Mouse (Mus musculus): ENCODE results near the gene Ugt1a6a. TPM values are rescaled to one million over a fixed set of nuclear protein-coding genes. Genes with fewer than 3 reads are reported as not detected.

The Ugt1a6a gene
- polyA plus RNA-seq, 1 experiment from 2014 or later, result 11.0 TPM

- H3K27me3 ChIP-seq (replicated peaks; ENCODE audit: control insufficient read depth, insufficient read depth, low read length), result no peaks in the 10 kb centered on the region
- 58% methylated on average over 2 of the region's 2 CpGs for WGBS
- no peak overlapping the region for H3K4me3 ChIP-seq (ENCODE audit: low read length)
- H3K9ac ChIP-seq (ENCODE audit: low read depth, low read length), result no peak overlapping the region
- H3K36me3 ChIP-seq (ENCODE audit: control insufficient read depth, insufficient read depth, low read length), result no peaks in the 10 kb centered on the region
- ATAC-seq, result no peak
- H3K4me1 ChIP-seq (ENCODE audit: control insufficient read depth, insufficient read depth, low read length), result no peaks in the 10 kb centered on the region
- H3K4me2 ChIP-seq (ENCODE audit: low read depth, low read length), result no peak overlapping the region
- H3K9me3 ChIP-seq (ENCODE audit: control insufficient read depth, low read length), result peaks cover 3% of the 10 kb centered on the region; the same call in 1 of the 2 replicates
- H3K27ac ChIP-seq (ENCODE audit: low read length), result no peak overlapping the region
These were observed 65.4 kb downstream of the Ugt1a6a start for GRCm38 (mm10) chr1:88199996-88200395.

DNA sequence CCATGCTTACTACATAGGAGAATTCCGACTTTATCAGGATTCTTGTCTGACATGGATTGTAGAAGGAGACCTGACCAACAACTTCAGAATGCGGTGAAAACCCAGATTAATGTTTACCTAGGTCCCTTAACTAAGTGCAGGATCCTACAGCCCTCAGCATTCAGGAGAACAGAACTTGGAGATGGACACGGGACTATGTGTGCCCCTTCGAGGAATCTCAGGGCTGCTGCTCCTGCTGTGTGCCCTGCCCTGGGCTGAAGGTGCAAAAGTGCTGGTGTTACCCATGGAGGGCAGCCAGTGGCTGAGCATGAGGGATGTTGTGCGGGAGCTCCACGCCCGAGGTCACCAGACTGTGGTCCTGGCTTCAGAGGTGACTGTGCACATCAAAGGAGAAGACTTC is 65.8 kb downstream of the Ugt1a6a start, which contains the start of gene Ugt1a2:
Gene Ugt1a2 (plus strand): TSS at position 146 of the 400 bp plus-strand sequence.
- no peak within 1 kb of the TSS for H3K4me3 ChIP-seq (ENCODE audit: low read length)

GRCm38 (mm10) chr1:88205294-88205922 is 70.8 kb downstream of the Ugt1a6a start, which contains the start of gene Dnajb3:
TSS of gene Dnajb3 (minus strand) at chr1:88205782.
- H3K27me3 ChIP-seq (replicated peaks; ENCODE audit: control insufficient read depth, insufficient read depth, low read length), result no peaks in the 10 kb centered on the region
- peak within 1 kb of the TSS; percentile 83 for H3K9ac ChIP-seq (ENCODE audit: low read depth, low read length)
- peak; percentile 92 for ATAC-seq
- H3K36me3 ChIP-seq (ENCODE audit: control insufficient read depth, insufficient read depth, low read length), result no peaks in the 10 kb centered on the region
- H3K4me2 ChIP-seq (ENCODE audit: low read depth, low read length), result peak within 1 kb of the TSS; percentile 93
- H3K4me3 ChIP-seq (ENCODE audit: low read length), result peak within 1 kb of the TSS; percentile 59
- peak within 1 kb of the TSS; percentile 58; the same call in 1 of the 2 replicates for H3K27ac ChIP-seq (ENCODE audit: low read length)
- H3K9me3 ChIP-seq (ENCODE audit: control insufficient read depth, low read length), result peaks cover 3% of the 10 kb centered on the region; the same call in 1 of the 2 replicates
- WGBS, result 7% methylated on average over 62 of the region's 62 CpGs
- no peaks in the 10 kb centered on the region for H3K4me1 ChIP-seq (ENCODE audit: control insufficient read depth, insufficient read depth, low read length)

More for the DNA sequence above, 65.8 kb downstream of the Ugt1a6a start, which contains the start of gene Ugt1a2:
- H3K27me3 ChIP-seq (replicated peaks; ENCODE audit: control insufficient read depth, insufficient read depth, low read length), result no peaks in the 10 kb centered on the region
- no peaks in the 10 kb centered on the region for H3K4me1 ChIP-seq (ENCODE audit: control insufficient read depth, insufficient read depth, low read length)
- no peak for ATAC-seq
- no peak within 1 kb of the TSS for H3K27ac ChIP-seq (ENCODE audit: low read length)
- peaks cover 3% of the 10 kb centered on the region; the same call in 1 of the 2 replicates for H3K9me3 ChIP-seq (ENCODE audit: control insufficient read depth, low read length)
- WGBS, result 68% methylated on average over 7 of the region's 7 CpGs
- H3K4me2 ChIP-seq (ENCODE audit: low read depth, low read length), result no peak within 1 kb of the TSS
- H3K9ac ChIP-seq (ENCODE audit: low read depth, low read length), result no peak within 1 kb of the TSS
- no peaks in the 10 kb centered on the region for H3K36me3 ChIP-seq (ENCODE audit: control insufficient read depth, insufficient read depth, low read length)

DNA sequence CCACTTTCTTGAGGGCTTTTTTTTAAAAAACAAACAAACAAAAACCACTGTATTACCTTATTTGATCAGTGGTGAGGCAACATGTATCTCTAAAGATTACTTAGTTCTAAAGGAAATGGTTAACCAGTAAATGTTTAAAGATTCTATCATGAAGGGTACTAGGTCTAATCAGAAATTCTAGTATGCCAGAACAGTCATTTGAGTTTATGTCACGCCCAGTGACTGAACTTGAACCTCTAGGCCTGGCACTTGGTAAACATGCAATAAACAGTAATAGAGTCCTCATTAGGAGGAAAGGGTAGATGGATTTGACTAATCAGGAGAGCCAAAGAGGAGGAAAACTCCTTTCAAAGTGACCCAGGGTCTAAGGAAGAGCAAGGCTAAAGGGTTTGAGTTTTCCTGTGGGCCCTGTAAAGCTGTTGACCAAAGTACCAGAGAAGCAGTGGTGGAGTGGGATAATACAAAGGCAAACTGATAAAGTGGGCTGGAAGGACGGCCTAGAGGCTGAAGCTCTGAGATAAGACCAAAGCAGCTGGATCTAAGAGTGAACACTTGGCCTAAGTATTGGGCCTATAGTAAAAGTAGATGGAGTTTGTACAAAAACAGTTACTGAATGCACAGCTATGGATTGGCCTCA is 72.4 kb downstream of the Ugt1a6a start:
- peaks cover 8% of the 10 kb centered on the region for H3K9me3 ChIP-seq (ENCODE audit: control insufficient read depth, low read length)
- H3K36me3 ChIP-seq (ENCODE audit: control insufficient read depth, insufficient read depth, low read length), result no peaks in the 10 kb centered on the region
- ATAC-seq, result peak; percentile 48
- WGBS, result 67% methylated on average over 2 of the region's 2 CpGs
- H3K9ac ChIP-seq (ENCODE audit: low read depth, low read length), result no peak overlapping the region
- H3K4me1 ChIP-seq (ENCODE audit: control insufficient read depth, insufficient read depth, low read length), result no peaks in the 10 kb centered on the region
- peak overlapping the region; percentile 50; the same call in 1 of the 2 replicates for H3K27ac ChIP-seq (ENCODE audit: low read length)
- H3K4me2 ChIP-seq (ENCODE audit: low read depth, low read length), result no peak overlapping the region
- H3K27me3 ChIP-seq (replicated peaks; ENCODE audit: control insufficient read depth, insufficient read depth, low read length), result no peaks in the 10 kb centered on the region
- H3K4me3 ChIP-seq (ENCODE audit: low read length), result no peak overlapping the region

GRCm38 (mm10) chr1:88211812-88212211 is 77.2 kb downstream of the Ugt1a6a start, which contains the start of gene Ugt1a1:
TSS of gene Ugt1a1 (plus strand) at chr1:88211959.
- Histone ChIP-seq H3K4me2 (ENCODE audit: low read depth, low read length) (no peak within 1 kb of the TSS; the same call in 1 of the 2 replicates), H3K4me3 (ENCODE audit: low read length) (no peak within 1 kb of the TSS)
- 65% methylated on average over 8 of the region's 8 CpGs for WGBS

DNA sequence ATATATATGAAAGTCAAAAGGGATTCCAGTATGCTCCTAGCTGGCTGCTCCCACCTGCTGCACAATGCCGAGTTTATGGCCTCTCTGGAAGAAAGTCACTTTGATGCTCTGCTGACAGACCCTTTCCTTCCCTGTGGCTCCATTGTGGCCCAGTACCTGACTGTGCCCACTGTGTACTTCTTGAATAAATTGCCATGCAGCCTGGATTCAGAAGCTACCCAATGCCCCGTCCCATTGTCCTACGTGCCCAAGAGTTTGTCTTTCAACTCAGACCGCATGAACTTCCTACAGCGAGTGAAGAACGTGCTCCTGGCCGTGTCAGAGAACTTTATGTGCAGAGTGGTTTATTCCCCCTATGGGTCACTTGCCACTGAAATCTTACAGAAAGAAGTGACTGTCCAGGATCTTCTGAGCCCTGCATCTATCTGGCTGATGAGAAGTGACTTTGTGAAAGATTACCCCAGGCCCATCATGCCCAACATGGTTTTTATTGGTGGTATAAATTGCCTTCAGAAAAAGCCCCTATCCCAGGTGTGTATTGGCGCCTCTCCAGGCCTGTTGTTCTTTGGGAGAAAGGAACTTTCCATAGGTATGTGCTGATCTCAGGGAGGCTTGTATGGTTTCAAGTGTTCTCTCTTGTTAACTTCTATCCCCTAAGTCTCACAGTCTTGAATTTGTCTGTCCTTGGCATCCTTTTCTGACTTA is 77.9 kb downstream of the Ugt1a6a start:
- H3K4me2 ChIP-seq (ENCODE audit: low read depth, low read length), result no peak overlapping the region; the same call in 1 of the 2 replicates
- ATAC-seq, result no peak; the same call in 1 of the 2 replicates
- H3K4me1 ChIP-seq (ENCODE audit: control insufficient read depth, insufficient read depth, low read length), result no peaks in the 10 kb centered on the region
- no peak overlapping the region for H3K27ac ChIP-seq (ENCODE audit: low read length)
- no peak overlapping the region for H3K4me3 ChIP-seq (ENCODE audit: low read length)
- 58% methylated on average over 8 of the region's 8 CpGs for WGBS
- peaks cover 46% of the 10 kb centered on the region for H3K9me3 ChIP-seq (ENCODE audit: control insufficient read depth, low read length)
- no peak overlapping the region for H3K9ac ChIP-seq (ENCODE audit: low read depth, low read length)
- H3K27me3 ChIP-seq (replicated peaks; ENCODE audit: control insufficient read depth, insufficient read depth, low read length), result no peaks in the 10 kb centered on the region
- H3K36me3 ChIP-seq (ENCODE audit: control insufficient read depth, insufficient read depth, low read length), result no peaks in the 10 kb centered on the region

More at GRCm38 (mm10) chr1:88211812-88212211, 77.2 kb downstream of the Ugt1a6a start, which contains the start of gene Ugt1a1:
- no peaks in the 10 kb centered on the region for H3K27me3 ChIP-seq (replicated peaks; ENCODE audit: control insufficient read depth, insufficient read depth, low read length)
- no peak within 1 kb of the TSS for H3K9ac ChIP-seq (ENCODE audit: low read depth, low read length)
- H3K9me3 ChIP-seq (ENCODE audit: control insufficient read depth, low read length), result peaks cover 40% of the 10 kb centered on the region
- no peak within 1 kb of the TSS for H3K27ac ChIP-seq (ENCODE audit: low read length)
- H3K4me1 ChIP-seq (ENCODE audit: control insufficient read depth, insufficient read depth, low read length), result no peaks in the 10 kb centered on the region
- ATAC-seq, result peak; percentile 48
- H3K36me3 ChIP-seq (ENCODE audit: control insufficient read depth, insufficient read depth, low read length), result no peaks in the 10 kb centered on the region

GRCm38 (mm10) chr1:88213061-88213460 is 78.5 kb downstream of the Ugt1a6a start:
- peak; percentile 14; the same call in 1 of the 2 replicates for ATAC-seq
- Histone ChIP-seq H3K27me3 (replicated peaks; ENCODE audit: control insufficient read depth, insufficient read depth, low read length) (no peaks in the 10 kb centered on the region), H3K27ac (ENCODE audit: low read length) (no peak overlapping the region), H3K4me3 (ENCODE audit: low read length) (no peak overlapping the region), H3K36me3 (ENCODE audit: control insufficient read depth, insufficient read depth, low read length) (no peaks in the 10 kb centered on the region), H3K9me3 (ENCODE audit: control insufficient read depth, low read length) (peaks cover 48% of the 10 kb centered on the region), H3K4me2 (ENCODE audit: low read depth, low read length) (no peak overlapping the region), H3K9ac (ENCODE audit: low read depth, low read length) (no peak overlapping the region), H3K4me1 (ENCODE audit: control insufficient read depth, insufficient read depth, low read length) (no peaks in the 10 kb centered on the region)
- 83% methylated on average over 1 of the region's 1 CpGs for WGBS

DNA sequence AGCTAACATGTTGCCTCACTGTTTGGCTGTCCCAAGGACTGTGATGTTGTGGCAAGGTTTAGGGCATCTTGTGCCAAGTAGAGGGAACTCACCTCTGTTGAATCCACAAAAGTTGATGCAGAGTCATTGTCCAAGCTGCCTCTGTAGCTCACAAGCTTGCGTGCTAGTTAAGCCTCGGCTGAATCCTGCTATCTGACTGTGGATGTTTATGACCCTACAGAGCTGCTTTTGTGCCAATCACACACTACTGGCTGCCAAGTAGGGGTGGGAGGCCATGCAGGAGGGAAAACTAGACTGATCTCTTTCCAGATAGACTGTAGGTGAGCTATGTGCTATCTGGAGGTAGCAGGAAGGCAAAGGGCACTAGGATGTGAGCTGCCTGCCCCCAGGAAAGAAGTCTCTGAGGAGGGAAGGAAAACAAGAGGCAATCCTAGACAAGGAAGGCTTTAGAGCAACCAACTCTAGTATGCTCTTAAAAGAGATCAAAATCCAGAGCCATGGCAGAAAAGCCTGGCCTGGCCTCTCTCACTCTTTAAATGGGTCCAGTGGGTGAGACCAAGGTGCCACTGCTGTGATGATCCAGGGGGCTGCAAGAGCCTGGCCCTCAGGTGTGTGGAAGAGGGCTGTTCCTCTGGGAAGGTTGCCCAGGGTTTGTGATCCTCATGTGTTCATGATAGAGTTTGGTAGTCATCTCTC is 79.3 kb downstream of the Ugt1a6a start:
- H3K9ac ChIP-seq (ENCODE audit: low read depth, low read length), result no peak overlapping the region
- peak; percentile 88 for ATAC-seq
- H3K9me3 ChIP-seq (ENCODE audit: control insufficient read depth, low read length), result peaks cover 48% of the 10 kb centered on the region
- H3K4me2 ChIP-seq (ENCODE audit: low read depth, low read length), result peak overlapping the region; percentile 1; the same call in 1 of the 2 replicates
- no peak overlapping the region for H3K4me3 ChIP-seq (ENCODE audit: low read length)
- no peaks in the 10 kb centered on the region for H3K36me3 ChIP-seq (ENCODE audit: control insufficient read depth, insufficient read depth, low read length)
- WGBS, result 75% methylated on average over 2 of the region's 2 CpGs
- no peaks in the 10 kb centered on the region for H3K27me3 ChIP-seq (replicated peaks; ENCODE audit: control insufficient read depth, insufficient read depth, low read length)
- H3K27ac ChIP-seq (ENCODE audit: low read length), result peak overlapping the region; percentile 27
- H3K4me1 ChIP-seq (ENCODE audit: control insufficient read depth, insufficient read depth, low read length), result no peaks in the 10 kb centered on the region

Data from intestine, embryonic 16.5 days (tissue).